Mouse (Mus musculus) left cerebral cortex, adult 2 months (tissue): ENCODE data around the gene Runx1. TPM values are rescaled to one million over a fixed set of nuclear protein-coding genes. Genes with fewer than 3 reads are reported as not detected.

Experiments used
- DNase-seq, 2 experiments: peaks; one replicate each; pipeline ENCODE4 v3.0.0; 2021 to 2022; ENCODE audit warnings: low spot score in 2 of 2, mixed read lengths in 1 of 2; ENCODE audit errors: extremely low spot score in 1 of 2
- H3K27ac ChIP-seq: fragments of 200-600 bp; 2 replicates; pipeline ENCODE4 v1.8.1; 2022
- H3K4me3 ChIP-seq: fragments of 200-600 bp; 2 replicates; pipeline ENCODE4 v1.8.1; 2022
- CTCF ChIP-seq: fragments of 200-600 bp; IDR thresholded peaks from 2 replicates; pipeline ENCODE4 v1.8.1; 2022; ENCODE audit warnings: antibody characterized with exemption, mild to moderate bottlenecking, moderate library complexity
- intact Hi-C: fragments of 180-260 bp; cut with DNase I; formaldehyde crosslinking; loops from one replicate; pipeline ENCODE4 v1.15.1; 2025
- total RNA-seq, 2 experiments: library from RNA; stranded (reverse); gene quantifications; 2 replicates each; pipeline ENCODE4 v1.2.3; 2021

Runx1 gene
- total RNA-seq, 2 experiments from 2014 or later, result 1.3 to 1.7 TPM

DNA sequence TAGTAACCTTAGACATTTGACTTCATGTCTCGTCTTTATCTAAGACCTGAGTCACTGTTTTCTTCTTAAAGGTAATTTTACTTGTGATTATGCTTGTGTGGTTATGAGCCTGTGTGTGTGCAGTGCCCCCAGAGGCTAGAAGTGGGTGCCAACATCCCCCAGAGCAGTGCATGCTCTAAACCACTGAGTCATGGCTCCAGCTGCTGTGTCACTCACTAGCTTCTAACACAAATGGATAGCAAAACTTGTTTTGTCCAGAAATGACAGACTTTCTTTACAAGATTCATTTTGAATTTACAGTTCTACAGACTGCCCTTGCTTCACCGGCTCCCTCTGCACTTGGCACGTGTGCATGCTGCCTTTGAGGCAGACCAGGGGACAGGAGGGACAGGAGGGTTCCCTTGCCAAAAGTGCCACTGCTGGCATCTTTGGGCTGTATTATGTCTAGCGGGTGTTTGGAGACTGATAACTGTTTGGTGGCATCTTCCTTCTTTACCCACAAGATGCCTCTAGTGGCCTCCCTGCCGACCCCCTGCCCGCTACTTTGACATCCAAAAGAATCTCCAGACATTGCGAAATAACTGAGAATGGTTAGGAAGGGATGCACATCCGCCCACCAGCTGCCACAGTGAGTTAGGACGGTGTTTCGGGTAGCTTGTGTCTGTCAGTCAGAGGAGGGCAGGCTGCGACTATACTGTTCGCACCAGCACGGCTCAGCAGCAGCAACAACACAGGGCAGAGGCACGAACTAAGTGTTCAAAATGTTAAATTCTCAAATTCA, 217.6 kb downstream of the Runx1 start:
- no peak overlapping the region for H3K27ac ChIP-seq
- no peak; the same call in none of the 2 replicates for TF ChIP-seq CTCF
- H3K4me3 ChIP-seq, result no peak overlapping the region
- intact Hi-C loops, result no loop called here
- no peak for DNase-seq

DNA sequence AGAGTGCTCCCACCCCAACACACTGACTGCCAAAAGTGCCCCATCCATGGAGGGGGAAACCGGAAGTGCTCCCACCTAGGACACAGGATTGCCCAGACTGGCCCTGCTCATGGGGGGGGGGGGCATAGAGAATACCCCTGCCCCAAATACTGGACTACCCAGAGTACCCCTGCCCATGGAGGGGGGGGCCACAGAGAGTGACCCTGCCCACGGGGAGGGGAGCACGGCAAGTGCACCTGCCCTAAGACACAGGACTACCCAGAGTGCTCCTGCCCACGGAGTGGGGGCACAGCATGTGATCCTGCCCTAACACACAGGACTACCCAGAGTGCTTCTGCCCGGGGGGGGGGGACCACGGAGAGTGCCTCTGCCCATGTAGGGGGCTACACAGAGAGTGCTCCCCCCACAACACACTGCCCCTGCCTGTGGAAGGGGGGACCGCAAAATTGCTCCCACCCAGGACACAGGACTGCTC, 219.4 kb downstream of the Runx1 start:
- Histone ChIP-seq H3K4me3 (no peak overlapping the region), H3K27ac (no peak overlapping the region)
- TF ChIP-seq CTCF, result no peak
- intact Hi-C loops, result no loop called here
- no peak for DNase-seq

GRCm38 (mm10) chr16:92605606-92606490, 220.1 kb downstream of the Runx1 start:
- TF ChIP-seq CTCF, result no peak
- H3K27ac ChIP-seq, result no peak overlapping the region
- peak; percentile 15 to 20 for DNase-seq
- intact Hi-C loops, result no loop called here
- peak overlapping the region; percentile 26 for H3K4me3 ChIP-seq

GRCm38 (mm10) chr16:92602504-92602903, 223.4 kb downstream of the Runx1 start:
- Histone ChIP-seq H3K27ac (no peak overlapping the region), H3K4me3 (no peak overlapping the region)
- no peak for DNase-seq
- no peak for TF ChIP-seq CTCF
- intact Hi-C loops, result no loop called here

GRCm38 (mm10) chr16:92601270-92601826, 224.6 kb downstream of the Runx1 start:
- intact Hi-C loops, result no loop called here
- Histone ChIP-seq H3K27ac (no peak overlapping the region), H3K4me3 (no peak overlapping the region)
- TF ChIP-seq CTCF, result no peak
- no peak for DNase-seq

DNA sequence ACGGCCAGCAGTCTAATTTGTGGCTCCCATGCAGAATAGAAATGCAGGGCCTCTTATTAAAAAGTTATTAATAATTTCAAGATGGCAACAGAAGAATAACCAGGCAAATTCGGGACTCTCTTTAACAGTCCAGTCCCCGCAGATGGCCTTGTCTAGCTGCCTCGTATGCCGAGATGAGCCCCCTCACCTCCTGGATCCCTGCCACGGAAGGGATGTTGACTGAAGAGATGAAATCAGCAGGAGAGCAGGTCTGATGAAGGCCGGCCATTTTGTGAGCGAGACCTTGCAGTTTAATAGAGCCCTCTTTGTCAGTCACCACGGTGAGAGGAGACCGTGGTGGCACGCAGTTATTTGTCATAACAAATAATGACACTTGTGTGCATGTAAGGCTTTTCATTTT, 226.5 kb downstream of the Runx1 start:
- intact Hi-C loops, result no loop called here

DNA sequence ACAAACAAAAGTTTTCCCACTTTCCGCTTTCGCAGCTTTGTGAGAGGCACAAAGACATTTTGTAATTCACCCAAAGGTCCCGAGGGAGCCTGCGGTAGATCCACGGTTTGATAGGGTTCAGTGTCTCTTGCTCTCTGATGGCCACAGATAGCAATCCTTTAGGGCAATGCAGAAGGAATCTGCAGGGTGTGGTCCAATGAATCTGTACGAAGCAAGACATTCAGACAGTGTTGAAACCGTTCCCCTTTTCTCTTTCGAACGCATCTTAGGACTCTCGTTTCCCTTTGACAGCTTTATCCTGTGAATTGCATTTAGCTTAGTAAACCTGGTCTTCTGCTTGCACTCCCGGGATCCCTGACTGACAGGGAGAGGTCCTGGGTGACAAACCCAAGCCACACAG, 228.3 kb downstream of the Runx1 start:
- H3K27ac ChIP-seq, result no peak overlapping the region
- DNase-seq, result no peak
- H3K4me3 ChIP-seq, result no peak overlapping the region
- intact Hi-C loops, result no loop called here
- TF ChIP-seq CTCF, result no peak

More for the DNA sequence above, 226.5 kb downstream of the Runx1 start:
- TF ChIP-seq CTCF, result no peak
- Histone ChIP-seq H3K4me3 (no peak overlapping the region), H3K27ac (no peak overlapping the region)
- DNase-seq, result no peak

DNA sequence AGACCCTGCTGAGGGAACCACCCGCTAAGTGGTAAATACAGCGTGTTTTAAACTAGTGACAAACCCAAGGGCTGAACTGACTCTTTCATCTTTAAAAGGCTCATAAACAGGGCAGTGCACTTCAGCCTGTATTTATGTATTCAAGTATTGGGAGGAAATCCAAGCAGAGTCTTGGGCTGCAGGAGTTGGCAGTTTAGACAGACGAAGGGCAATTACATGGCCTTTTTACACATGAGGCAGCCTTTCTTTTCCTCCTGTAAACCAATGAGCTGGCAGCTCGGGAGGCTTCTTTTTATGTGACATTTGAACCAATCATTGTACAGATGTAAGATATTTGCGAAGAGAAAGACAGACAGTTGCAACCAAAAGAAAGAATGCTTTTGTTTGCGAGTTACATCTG, 233.7 kb downstream of the Runx1 start:
- Histone ChIP-seq H3K4me3 (no peak overlapping the region), H3K27ac (no peak overlapping the region)
- intact Hi-C loops, result no loop called here
- no peak for TF ChIP-seq CTCF
- DNase-seq, result no peak

- intact Hi-C loops, result no loop called here
Observed at GRCm38 (mm10) chr16:92591783-92592182, 234.2 kb downstream of the Runx1 start.

DNA sequence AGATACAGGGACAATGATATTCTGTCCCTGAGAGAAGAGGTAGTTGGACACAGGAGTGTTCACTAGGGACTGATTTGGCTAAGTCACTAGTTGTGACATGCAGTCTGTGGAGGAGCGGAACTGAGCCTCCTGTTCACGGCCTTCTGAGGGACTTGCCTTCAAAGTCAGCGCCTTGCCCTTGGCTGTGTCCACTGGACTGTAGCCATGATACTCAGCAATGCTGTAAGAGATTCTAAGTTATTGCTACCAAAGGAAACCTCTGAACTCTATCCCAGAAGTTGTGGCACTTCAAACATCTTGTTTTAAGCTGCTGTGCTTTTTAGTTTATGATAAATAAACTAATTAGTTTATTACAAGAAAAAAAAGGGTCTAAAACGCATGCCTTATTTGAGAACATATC, 238.1 kb downstream of the Runx1 start:
- Histone ChIP-seq H3K27ac (no peak overlapping the region), H3K4me3 (no peak overlapping the region)
- TF ChIP-seq CTCF, result no peak
- no peak for DNase-seq
- intact Hi-C loops, result no loop called here

More at GRCm38 (mm10) chr16:92591783-92592182, 234.2 kb downstream of the Runx1 start:
- DNase-seq, result no peak
- TF ChIP-seq CTCF, result no peak
- Histone ChIP-seq H3K4me3 (no peak overlapping the region), H3K27ac (no peak overlapping the region)

GRCm38 (mm10) chr16:92581767-92582166, 244.2 kb downstream of the Runx1 start:
- intact Hi-C loops, result no loop called here
- no peak for TF ChIP-seq CTCF
- no peak for DNase-seq
- no peak overlapping the region for H3K27ac ChIP-seq
- H3K4me3 ChIP-seq, result no peak overlapping the region

GRCm38 (mm10) chr16:92580981-92581380, 245.0 kb downstream of the Runx1 start:
- no peak overlapping the region for H3K4me3 ChIP-seq
- TF ChIP-seq CTCF, result no peak
- intact Hi-C loops, result no loop called here
- no peak overlapping the region for H3K27ac ChIP-seq
- DNase-seq, result no peak
